Mouse (Mus musculus) lung, adult 2 months (tissue): ENCODE measurements around the gene Kprp.

ENCODE experiments used
- CTCF ChIP-seq: fragments of 200-500 bp; IDR thresholded peaks from 2 replicates; pipeline ENCODE4 v1.5.1; 2011; ENCODE audit warnings: mild to moderate bottlenecking, low read length, control low read depth; ENCODE audit not compliant: insufficient read depth
- POLR2A ChIP-seq: fragments of 200-500 bp; IDR thresholded peaks from 2 replicates; pipeline ENCODE4 v1.6.1; 2011; ENCODE audit warnings: low read depth, mild to moderate bottlenecking, control low read depth, low read length, borderline replicate concordance; ENCODE audit errors: extremely low read depth

DNA sequence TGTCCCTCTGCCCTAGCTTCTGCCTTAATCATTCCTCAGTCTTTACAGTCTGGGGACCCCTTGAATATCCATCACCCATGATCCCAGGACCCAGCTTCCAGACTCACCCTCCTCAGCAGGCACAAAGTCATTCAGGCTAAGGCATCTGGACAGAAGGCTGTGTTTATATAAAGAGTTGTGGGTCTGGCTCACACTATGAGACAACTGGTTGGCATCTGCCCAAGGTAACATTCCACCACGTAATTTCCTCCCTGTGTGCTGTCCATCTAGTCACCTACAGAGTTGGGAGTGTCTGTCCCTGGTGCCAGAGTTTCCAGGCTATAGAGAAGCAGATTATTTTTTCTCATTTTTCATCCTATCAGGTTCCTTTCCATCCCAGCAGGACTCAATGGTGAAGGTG lies at the start of gene Kprp:
- TF ChIP-seq CTCF (no peak), POLR2A (no peak)
